Mouse (Mus musculus) spleen, postnatal 14 days (tissue): ENCODE data around the gene Syt8.

Experiments used
- DNase-seq, 2 experiments: peaks; one replicate each; pipeline ENCODE4 v3.0.0; 2021 to 2022; ENCODE audit warnings: low spot score in 2 of 2

Gene Syt8

DNA sequence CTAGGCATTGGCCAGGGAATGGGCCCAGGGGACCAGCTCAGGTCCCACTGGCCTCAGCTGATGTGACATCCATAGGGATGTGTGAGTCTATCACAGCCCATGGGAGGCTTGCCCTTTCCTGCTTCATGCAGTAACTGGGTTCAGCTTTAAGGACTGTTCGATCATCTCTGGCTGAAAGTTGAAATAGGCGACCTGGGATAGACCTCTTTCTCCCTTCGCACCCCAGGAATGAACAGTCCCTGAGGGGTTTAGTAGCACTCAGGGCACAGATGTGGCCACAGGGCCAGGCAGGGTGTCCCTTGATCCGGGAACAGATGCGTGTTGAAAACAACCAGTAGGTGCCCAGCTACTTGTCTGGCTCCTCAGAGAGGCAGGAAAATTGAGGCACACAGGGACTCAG is 41.6 kb downstream of the Syt8 start:
- DNase-seq: no peak

DNA sequence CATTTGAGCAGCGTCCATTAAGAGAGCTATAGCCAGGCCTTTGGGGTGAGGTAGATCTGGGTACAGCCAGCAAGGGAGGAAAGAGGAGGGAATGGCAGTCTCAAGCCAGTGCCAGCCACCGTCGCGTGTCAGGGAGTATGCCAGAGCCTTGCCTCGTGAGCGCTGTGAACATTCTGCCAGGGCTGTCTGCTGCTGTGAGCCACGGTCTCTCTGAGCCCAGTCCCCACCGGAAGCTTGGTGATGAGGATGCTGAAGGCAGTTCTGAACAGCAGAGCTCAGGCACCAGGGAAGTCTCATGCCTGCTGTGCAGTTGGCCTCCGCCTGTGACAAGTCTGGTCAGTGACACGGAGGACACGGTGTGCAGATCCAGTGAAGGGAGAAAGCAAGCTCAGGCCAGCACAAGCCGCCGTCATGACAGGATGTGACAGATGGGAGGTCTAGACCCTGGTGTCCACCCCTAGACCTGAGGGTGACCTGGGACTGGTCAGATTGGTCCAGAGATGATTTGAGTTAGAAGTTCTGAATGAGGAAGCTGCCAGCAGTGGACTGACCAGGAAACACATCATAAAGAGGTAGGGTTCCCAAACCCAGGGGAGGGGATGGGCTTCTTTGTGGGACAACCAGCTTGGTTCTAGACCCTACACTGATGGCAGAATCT is 42.3 kb downstream of the Syt8 start:
- no peak for DNase-seq

DNA sequence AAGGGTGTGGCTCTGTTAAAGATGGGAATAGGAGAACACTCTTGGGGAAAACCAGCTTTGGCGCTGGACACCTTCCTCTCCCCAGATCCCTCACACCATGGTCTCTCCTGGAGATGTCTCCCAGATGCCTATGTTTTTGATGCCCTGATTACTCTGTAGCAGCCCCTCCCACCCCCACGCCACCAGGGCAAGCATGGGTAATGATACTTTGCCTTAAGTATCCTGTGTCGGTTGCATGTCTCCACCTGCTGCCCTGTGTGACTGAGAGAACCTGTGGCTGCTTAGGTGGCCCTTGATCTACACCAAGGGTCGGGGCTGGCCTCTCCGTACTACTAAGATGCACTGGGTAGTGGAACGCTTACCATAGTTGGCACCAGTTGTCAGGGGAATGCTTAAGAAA is 43.4 kb downstream of the Syt8 start:
- no peak for DNase-seq

DNA sequence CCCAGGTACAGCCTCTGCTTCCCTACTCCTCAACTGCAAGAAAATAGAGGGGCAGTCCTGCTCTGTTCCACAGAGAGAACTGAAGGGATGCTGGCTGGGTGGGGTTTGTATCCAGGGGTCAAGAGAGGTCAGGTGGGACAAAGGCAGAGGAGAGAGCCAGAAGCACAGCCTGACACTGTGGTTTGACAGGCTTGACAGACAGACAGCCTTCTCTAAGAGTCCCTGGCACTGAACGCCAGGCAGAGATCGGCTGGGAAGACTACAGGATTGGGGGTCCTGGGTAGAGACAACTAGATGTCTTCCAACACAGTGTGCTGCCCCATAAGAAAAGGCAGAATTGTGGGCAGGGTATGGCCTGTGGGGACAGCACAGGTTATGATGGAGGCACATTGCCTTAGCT is 43.9 kb downstream of the Syt8 start:
- DNase-seq: no peak

DNA sequence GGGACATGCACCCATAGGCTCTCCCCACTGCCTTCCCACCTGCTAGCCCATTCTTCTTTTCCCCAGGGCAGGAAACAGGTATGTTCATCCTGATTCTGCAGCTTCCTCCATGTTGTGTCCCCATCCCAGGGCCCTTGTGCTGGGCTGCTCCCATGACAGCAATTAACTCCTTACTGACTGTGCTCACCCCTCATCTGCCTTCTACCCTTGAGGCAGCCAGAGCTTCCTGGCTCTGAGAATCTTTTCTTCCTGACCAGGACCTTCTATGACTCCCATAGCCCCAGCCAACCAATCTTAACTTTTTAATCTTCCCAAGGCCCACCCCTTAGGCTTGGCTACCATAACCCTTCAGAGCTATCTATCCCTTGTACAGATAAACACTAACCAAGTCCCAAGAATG is 44.7 kb downstream of the Syt8 start:
- no peak for DNase-seq

DNA sequence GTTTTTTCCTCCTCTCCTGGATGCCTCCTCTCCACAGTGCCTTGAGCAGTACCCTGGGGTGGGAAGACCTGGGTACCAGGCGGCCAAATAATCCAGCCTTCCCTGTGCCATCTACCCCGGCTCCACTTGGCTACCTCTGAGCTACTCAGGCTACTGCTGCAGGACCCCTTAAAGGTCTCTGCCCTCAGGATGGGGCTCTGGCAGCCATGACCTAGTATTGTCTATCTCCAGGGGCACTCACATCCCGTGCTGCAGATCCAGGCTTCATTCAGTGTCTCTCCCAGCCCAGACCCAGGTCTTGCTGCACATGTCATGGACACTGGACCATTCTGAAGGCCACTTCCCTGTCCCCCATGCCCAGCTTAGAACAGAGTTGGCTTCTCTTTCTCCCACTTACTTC is 45.2 kb downstream of the Syt8 start:
- no peak for DNase-seq

DNA sequence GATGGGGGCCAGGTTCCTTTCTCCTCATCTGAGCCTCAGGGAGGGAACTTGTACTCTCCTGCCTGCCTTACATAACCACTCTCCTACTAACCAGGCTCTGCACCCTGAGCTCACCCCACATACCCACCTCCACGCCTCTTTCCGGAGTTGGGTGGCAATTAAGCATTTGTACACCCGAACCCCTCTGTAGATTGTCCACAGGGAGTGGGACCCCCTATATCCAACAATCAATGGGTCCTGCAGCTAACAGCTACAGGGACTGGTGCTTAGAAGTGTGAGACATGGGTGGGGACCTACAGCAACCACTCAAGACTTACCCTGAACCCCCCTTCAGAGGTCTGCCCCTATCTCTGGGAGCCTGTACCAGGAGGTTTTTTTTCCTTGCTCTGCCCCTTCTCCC is 46.0 kb downstream of the Syt8 start:
- DNase-seq: no peak

DNA sequence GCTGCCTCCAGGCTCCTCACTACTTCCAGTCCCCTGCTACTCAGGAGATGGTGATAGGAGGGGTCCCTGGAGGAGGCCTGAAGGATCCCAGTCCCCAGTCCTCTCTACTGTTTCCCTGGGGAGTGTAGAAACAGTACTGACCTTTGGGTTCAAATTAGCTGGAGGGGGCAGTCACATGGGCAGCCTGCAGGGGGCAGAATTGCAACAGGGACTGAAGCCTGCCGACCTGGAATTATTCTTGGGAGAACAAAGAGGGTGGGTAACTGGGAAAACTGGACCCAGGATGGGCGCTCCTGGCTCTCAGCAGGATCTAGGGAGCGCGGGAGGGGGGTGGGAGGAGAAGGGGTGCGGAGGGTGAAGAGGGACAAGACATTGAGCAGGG is 46.5 kb downstream of the Syt8 start:
- no peak for DNase-seq

DNA sequence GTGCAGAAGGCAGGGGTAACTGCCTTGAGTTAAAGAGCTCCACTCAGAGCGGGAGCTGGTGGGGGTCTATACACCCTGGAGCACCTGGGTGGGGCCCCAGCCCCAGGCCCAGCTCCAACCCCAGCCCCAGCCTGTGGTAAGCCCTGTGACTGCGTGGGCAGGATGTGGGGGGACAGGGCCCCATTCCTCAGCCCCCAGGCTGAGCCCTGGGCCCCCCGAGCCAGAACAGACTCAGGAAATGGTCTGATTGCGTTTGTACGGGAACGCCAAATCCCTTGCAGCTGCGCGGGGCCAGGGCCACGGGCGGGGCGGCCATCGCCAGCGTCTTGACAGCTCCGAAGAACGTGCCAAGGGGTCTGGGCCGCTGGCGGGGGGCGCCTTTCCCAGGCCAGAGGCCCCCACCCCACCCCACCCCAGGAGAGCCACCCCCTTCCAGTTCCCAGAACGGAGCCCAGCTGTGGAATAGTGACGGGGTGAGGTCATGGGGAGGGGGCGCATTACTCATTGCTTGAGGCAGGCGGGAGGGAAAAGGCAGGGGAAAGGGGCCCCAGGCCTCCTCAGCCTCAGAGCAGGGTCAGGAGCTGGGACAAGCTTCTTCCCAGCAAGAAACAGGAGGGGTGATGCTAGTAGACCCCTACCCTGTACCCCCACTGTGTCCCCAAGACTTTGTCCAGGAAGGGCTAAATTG is 47.1 kb downstream of the Syt8 start:
- DNase-seq: no peak

DNA sequence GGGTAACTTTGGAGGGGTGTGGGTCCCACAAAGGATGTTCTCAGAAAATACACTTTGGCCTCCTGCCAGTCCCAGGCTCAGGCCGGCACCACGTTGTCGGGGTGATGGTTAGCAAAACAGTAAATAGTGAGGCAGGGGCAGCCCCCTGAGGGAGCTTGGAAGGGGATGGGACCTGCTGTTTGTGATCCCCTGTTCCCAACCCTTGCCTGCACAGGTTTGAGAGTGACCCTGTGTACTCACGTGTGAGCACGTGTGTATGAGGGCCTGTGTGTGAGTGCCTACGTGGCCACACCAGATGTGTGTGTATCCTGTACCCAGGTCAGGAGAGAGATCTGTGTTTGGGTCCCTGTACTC is 47.6 kb downstream of the Syt8 start:
- DNase-seq: no peak

DNA sequence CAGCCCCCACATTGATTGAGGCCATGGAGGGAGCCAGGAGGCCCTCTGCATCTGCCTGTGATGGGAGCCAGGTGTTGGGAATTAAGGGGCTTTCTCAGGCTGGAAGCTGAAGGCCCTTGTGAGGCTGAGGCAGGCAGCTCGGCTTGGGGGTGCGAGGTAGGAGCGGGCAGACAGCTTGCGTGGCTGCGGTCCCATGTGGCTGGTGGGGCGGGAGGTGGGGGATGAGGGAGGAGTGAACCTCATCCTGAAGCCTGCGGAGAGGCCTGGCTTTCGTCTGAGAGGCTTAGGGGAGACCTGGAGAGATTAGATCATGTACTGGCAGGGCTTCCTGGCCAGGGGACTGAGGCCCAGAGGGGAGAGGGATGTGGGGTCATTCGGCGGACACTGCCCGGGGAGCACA is 48.5 kb downstream of the Syt8 start:
- no peak for DNase-seq

DNA sequence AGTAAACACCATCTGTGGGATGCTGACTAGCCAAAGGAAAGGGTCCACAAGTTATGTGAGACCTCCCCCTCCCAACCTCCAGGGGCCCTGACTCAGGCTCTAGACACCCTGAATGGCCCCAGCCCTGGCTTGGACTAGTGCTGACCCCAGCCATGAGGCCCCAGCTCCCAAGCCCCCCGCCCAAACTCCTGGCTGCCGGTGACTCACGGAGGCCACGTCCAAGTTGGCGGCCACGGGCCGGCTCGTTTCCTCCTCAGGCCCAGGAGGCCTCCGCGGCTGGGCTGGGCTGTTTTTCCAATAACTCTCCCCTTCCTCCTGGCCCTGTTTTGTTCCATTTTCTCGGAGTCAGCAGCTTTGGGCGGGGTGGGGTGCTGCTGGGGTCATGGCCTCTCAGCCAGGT is 50.1 kb downstream of the Syt8 start:
- DNase-seq: no peak

DNA sequence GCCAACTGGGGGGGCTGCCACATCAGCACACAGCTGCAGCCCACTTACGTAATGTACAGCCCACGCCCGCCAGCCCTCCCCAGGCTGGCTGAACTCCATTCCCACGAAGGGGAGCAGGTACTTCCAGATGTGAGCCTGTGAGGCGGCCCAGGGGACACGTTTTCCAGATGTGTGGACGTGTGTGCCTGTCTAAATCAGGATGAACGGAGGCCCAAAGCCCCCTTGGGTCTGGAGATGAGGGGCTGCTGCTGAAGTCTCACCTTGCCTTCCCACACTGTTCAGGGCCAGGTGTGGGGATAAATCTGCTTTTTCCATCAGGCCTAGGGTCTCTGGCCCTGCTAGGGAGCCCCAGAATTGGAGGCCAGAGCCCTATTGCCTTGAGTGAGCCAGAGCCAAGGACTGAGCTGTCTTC is 52.1 kb downstream of the Syt8 start:
- no peak for DNase-seq

DNA sequence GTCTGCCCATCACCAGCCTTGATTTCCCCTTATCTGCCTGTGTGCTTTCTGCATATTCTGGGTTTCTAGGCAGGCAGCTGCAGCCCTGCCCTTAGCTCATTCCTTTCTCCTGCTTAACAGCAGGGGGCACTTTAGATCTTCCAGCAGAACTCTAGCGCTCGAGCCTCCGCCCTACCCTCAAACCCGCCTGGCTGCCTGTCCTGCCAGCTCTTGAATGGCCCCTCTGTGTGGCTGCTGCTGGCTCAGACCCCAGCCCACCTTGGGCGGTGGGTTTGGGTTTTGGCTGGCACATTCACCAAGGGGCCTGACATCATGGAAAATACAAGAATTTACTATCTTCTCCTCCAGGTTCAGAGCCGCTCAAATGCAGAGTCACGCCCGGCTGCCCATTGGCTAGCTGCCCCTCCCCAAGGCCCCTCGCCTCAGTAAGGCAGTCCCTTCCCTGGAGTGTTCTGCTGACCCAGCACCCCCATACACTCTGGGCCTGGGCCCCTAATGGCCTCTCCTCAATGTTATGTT is 52.8 kb downstream of the Syt8 start:
- DNase-seq: no peak

DNA sequence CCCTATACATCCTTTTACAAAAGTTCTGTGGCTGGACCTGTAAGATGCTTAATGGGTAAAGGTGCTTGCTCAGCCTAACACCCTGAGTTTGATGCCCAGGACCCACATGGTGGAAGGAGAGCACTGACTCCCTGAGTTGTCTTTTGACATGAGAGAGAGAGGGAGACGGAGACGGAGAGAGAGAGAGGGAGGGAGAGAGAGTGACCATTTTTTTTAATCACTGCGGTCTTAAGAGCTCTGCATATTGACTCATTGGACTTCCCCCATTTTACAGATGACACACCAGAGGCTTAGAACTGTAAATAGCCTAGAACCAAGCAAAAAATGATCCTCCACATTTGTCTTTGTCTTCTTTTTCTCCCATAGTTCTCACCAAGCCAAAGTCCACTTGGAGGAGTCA is 53.4 kb downstream of the Syt8 start:
- DNase-seq: no peak
